Mouse (Mus musculus): ENCODE data around the gene Plcb2.

- no peak for TF ChIP-seq CTCF (conservative IDR thresholded peaks at IDR 0.05; ENCODE audit: low read length)
- TF ChIP-seq POU5F1 (IDR thresholded peaks at IDR 0.05; ENCODE audit: borderline replicate concordance, low read length) = no peak
Measured at GRCm38 (mm10) chr2:118663804-118664766, 64.2 kb downstream of the Plcb2 start.
